Mouse (Mus musculus): Measurements from ENCODE around the gene Rasgef1c. TPM values are rescaled to one million over a fixed set of nuclear protein-coding genes. Genes with fewer than 3 reads are reported as not detected.

Rasgef1c gene
- total and polyA plus RNA-seq, 3 experiments = 0.42 to 0.57 (median 0.53) TPM

DNA sequence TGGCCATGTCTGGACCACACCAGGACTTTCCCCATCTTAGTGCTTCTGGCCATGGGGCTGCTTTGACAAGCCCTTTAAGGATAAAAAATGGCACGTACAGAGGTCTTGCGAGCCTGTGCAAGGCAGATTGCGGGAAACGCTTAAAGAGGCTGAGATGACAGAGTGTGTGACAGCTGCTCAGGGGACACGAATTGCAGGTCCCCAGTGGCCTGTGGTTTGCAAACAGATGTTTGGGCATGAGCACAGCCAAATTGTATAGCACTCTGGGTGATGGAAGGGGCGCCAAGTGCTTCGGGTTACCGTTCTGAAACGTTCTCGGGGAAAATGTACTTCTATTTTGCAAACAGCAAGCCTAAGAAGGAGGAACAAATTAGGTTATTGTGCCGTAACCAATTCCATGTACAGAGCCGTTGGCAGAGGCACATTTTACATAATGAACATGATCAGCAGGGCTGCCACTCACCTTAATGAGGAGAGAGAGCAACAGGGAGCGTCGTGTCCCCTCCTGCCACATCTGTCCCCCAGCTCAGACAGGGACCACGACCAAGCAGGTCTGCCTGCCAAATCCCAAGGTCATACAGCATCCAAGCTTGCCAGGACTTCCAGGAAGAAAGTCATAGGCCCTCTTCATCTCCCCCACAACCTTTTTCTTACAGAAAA is 17.0 kb downstream of the Rasgef1c start:
- Histone ChIP-seq H3K4me1 (ENCODE audit: control insufficient read depth, insufficient read depth, low read length) (no peaks in the 10 kb centered on the region), H3K9ac (ENCODE audit: low read depth, low read length) (no peak overlapping the region), H3K79me2 (replicated peaks; ENCODE audit: control insufficient read depth, insufficient read depth, low read length) (no peaks in the 10 kb centered on the region), H3K27me3 (ENCODE audit: control insufficient read depth, insufficient read depth, low read length) (no peaks in the 10 kb centered on the region), H3K4me3 (no peak overlapping the region), H3K27ac (no peak overlapping the region), H3K36me3 (ENCODE audit: control insufficient read depth, insufficient read depth, low read length) (no peaks in the 10 kb centered on the region)
- WGBS = 59% methylated on average over 15 of the region's 15 CpGs
- intact Hi-C loops (cut with DNase I) = no loop called here
- TF ChIP-seq CTCF (IDR thresholded peaks at IDR 0.05) (no peak), EP300 (IDR thresholded peaks at IDR 0.05; ENCODE audit: insufficient read depth, low read depth, low read length) (no peak), POLR2A (IDR thresholded peaks at IDR 0.05; ENCODE audit: insufficient read depth, low read depth, low read length) (no peak)
- DNase-seq = no peak

DNA sequence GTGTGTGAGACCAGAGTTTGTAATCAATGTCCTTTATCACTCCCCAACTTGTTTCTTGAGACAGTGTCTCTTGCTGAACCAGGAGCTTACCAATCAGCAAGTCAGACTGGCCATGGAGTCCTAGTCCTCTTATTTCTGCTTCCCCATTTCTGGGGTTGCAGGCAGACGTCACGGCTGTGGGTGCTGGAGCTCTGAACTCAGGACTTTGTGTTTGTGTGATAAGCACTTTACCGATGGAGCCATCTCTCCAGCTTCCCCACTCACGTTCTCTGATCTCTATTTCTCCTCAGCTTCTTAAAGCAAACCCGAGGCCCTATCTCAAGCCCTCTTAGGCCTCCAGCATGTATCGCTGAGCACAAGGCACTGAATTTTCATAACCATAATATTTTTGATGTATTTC is 17.7 kb downstream of the Rasgef1c start:
- 83% methylated on average over 6 of the region's 6 CpGs for WGBS
- Histone ChIP-seq H3K27me3 (ENCODE audit: control insufficient read depth, insufficient read depth, low read length) (no peaks in the 10 kb centered on the region), H3K4me3 (no peak overlapping the region), H3K79me2 (replicated peaks; ENCODE audit: control insufficient read depth, insufficient read depth, low read length) (no peaks in the 10 kb centered on the region), H3K36me3 (ENCODE audit: control insufficient read depth, insufficient read depth, low read length) (no peaks in the 10 kb centered on the region), H3K27ac (no peak overlapping the region), H3K9ac (ENCODE audit: low read depth, low read length) (no peak overlapping the region), H3K4me1 (ENCODE audit: control insufficient read depth, insufficient read depth, low read length) (no peaks in the 10 kb centered on the region)
- TF ChIP-seq POLR2A (IDR thresholded peaks at IDR 0.05; ENCODE audit: insufficient read depth, low read depth, low read length) = no peak
- no peak for TF ChIP-seq EP300 (IDR thresholded peaks at IDR 0.05; ENCODE audit: insufficient read depth, low read depth, low read length)
- no peak for TF ChIP-seq CTCF (IDR thresholded peaks at IDR 0.05)
- intact Hi-C loops (cut with DNase I) = no loop called here
- no peak for DNase-seq

GRCm38 (mm10) chr11:49923539-49923938 is 21.9 kb downstream of the Rasgef1c start:
- DNase-seq = no peak
- Histone ChIP-seq H3K79me2 (replicated peaks; ENCODE audit: control insufficient read depth, insufficient read depth, low read length) (no peaks in the 10 kb centered on the region), H3K36me3 (ENCODE audit: control insufficient read depth, insufficient read depth, low read length) (no peaks in the 10 kb centered on the region), H3K27me3 (ENCODE audit: control insufficient read depth, insufficient read depth, low read length) (no peaks in the 10 kb centered on the region), H3K27ac (no peak overlapping the region), H3K4me3 (no peak overlapping the region), H3K4me1 (ENCODE audit: control insufficient read depth, insufficient read depth, low read length) (no peaks in the 10 kb centered on the region), H3K9ac (ENCODE audit: low read depth, low read length) (no peak overlapping the region)
- intact Hi-C loops (cut with DNase I) = no loop called here
- TF ChIP-seq POLR2A (IDR thresholded peaks at IDR 0.05; ENCODE audit: insufficient read depth, low read depth, low read length) = no peak
- no peak for TF ChIP-seq CTCF (IDR thresholded peaks at IDR 0.05)
- no peak for TF ChIP-seq EP300 (IDR thresholded peaks at IDR 0.05; ENCODE audit: insufficient read depth, low read depth, low read length)
- WGBS = 91% methylated on average over 9 of the region's 9 CpGs

DNA sequence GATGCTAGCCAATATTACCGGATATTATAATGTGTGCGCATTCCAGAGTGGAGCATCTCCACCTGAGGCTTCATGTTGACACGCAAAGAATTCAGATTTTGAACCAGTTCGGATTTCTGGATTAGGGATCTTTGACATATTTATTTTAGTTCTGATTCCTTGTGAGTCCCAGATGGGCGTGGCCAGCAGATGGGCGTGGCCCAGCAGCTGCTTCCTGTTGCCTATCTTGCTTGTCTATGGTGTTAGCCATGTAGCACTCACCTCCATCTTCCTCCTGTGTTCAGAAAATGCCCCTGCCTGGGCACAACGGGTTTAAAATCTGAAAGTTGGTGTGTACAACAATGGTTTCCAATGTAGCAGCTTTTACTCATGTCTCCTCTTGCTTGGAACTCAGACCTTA is 24.5 kb downstream of the Rasgef1c start:
- 61% methylated on average over 7 of the region's 7 CpGs for whole genome bisulfite sequencing
- Histone ChIP-seq H3K27me3 (ENCODE audit: control insufficient read depth, insufficient read depth, low read length) (no peaks in the 10 kb centered on the region), H3K27ac (no peak overlapping the region)

DNA sequence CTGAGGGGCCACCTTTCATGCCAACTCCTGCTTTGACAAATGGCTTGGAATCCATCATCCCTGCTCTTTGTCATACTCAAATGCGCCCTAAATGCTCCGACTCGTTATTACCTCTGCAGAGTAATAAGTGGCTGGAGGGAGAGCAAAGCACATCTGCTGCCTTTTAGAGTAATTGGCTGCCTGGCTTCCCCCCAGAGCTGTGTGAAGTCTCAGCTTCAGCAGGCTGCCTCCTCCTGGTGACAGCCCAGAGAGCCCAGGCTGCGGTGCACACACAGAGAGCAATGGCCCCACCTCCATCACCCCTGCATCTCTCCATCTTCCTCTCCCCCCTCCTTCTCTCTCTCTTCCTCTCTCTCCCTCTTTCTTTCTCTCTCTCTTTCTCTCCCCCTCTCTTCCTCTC is 25.5 kb downstream of the Rasgef1c start:
- Histone ChIP-seq H3K79me2 (replicated peaks; ENCODE audit: control insufficient read depth, insufficient read depth, low read length) (no peaks in the 10 kb centered on the region), H3K9ac (ENCODE audit: low read depth, low read length) (no peak overlapping the region), H3K36me3 (ENCODE audit: control insufficient read depth, insufficient read depth, low read length) (no peaks in the 10 kb centered on the region), H3K4me3 (no peak overlapping the region), H3K4me1 (ENCODE audit: control insufficient read depth, insufficient read depth, low read length) (no peaks in the 10 kb centered on the region), H3K27ac (no peak overlapping the region), H3K27me3 (ENCODE audit: control insufficient read depth, insufficient read depth, low read length) (no peaks in the 10 kb centered on the region)
- intact Hi-C loops (cut with DNase I) = no loop called here
- no peak for DNase-seq
- TF ChIP-seq EP300 (IDR thresholded peaks at IDR 0.05; ENCODE audit: insufficient read depth, low read depth, low read length) (no peak), CTCF (IDR thresholded peaks at IDR 0.05) (no peak), POLR2A (IDR thresholded peaks at IDR 0.05; ENCODE audit: insufficient read depth, low read depth, low read length) (no peak)
- 49% methylated on average over 4 of the region's 4 CpGs for WGBS

More for the DNA sequence above, 24.5 kb downstream of the Rasgef1c start:
- no peaks in the 10 kb centered on the region for H3K79me2 ChIP-seq (replicated peaks; ENCODE audit: control insufficient read depth, insufficient read depth, low read length)
- no peak for DNase-seq
- no peaks in the 10 kb centered on the region for H3K4me1 ChIP-seq (ENCODE audit: control insufficient read depth, insufficient read depth, low read length)
- H3K4me3 ChIP-seq = no peak overlapping the region
- TF ChIP-seq CTCF (IDR thresholded peaks at IDR 0.05) = no peak
- no peak for TF ChIP-seq EP300 (IDR thresholded peaks at IDR 0.05; ENCODE audit: insufficient read depth, low read depth, low read length)
- TF ChIP-seq POLR2A (IDR thresholded peaks at IDR 0.05; ENCODE audit: insufficient read depth, low read depth, low read length) = no peak
- H3K9ac ChIP-seq (ENCODE audit: low read depth, low read length) = no peak overlapping the region
- no peaks in the 10 kb centered on the region for H3K36me3 ChIP-seq (ENCODE audit: control insufficient read depth, insufficient read depth, low read length)
- intact Hi-C loops (cut with DNase I) = no loop called here

GRCm38 (mm10) chr11:49927670-49928069 is 26.0 kb downstream of the Rasgef1c start:
- Histone ChIP-seq H3K36me3 (ENCODE audit: control insufficient read depth, insufficient read depth, low read length) (no peaks in the 10 kb centered on the region), H3K27me3 (ENCODE audit: control insufficient read depth, insufficient read depth, low read length) (no peaks in the 10 kb centered on the region), H3K4me3 (no peak overlapping the region), H3K4me1 (ENCODE audit: control insufficient read depth, insufficient read depth, low read length) (no peaks in the 10 kb centered on the region), H3K79me2 (replicated peaks; ENCODE audit: control insufficient read depth, insufficient read depth, low read length) (no peaks in the 10 kb centered on the region), H3K9ac (ENCODE audit: low read depth, low read length) (no peak overlapping the region), H3K27ac (no peak overlapping the region)
- intact Hi-C loops (cut with DNase I) = no loop called here
- TF ChIP-seq CTCF (IDR thresholded peaks at IDR 0.05) = no peak
- TF ChIP-seq POLR2A (IDR thresholded peaks at IDR 0.05; ENCODE audit: insufficient read depth, low read depth, low read length) = no peak
- no peak for TF ChIP-seq EP300 (IDR thresholded peaks at IDR 0.05; ENCODE audit: insufficient read depth, low read depth, low read length)
- 62% methylated on average over 6 of the region's 6 CpGs for WGBS
- no peak for DNase-seq
